Mouse (Mus musculus) kidney, adult 2 months (tissue): ENCODE measurements at regions not wholly inside any gene's neighbourhood (a gene's known extent, or its start where the extent isn't known, plus 50 kb on each side); places are given as distances from the start of the nearest gene placed in this dataset.

ENCODE experiments used
- DNase-seq: peaks from one replicate; pipeline ENCODE4 v3.0.0; 2021
- H3K27ac ChIP-seq: fragments of 200-500 bp; 2 replicates; pipeline ENCODE4 v1.5.1; 2012; ENCODE audit warnings: low read depth, low read length, control low read depth, inconsistent platforms; ENCODE audit not compliant: insufficient read depth
- H3K27me3 ChIP-seq: fragments of 200-500 bp; replicated peaks from 2 replicates; pipeline ENCODE4 v1.6.1; 2012; ENCODE audit warnings: mild to moderate bottlenecking, moderate library complexity, low read length, inconsistent platforms; ENCODE audit not compliant: control insufficient read depth, insufficient read depth
- H3K36me3 ChIP-seq: fragments of 200-500 bp; 2 replicates; pipeline ENCODE4 v1.6.1; 2012; ENCODE audit warnings: mild to moderate bottlenecking, moderate library complexity, low read length, inconsistent platforms; ENCODE audit not compliant: control insufficient read depth, insufficient read depth
- H3K4me1 ChIP-seq: fragments of 200-500 bp; 2 replicates; pipeline ENCODE4 v1.6.1; 2011; ENCODE audit warnings: low read length; ENCODE audit not compliant: control insufficient read depth, insufficient read depth
- H3K4me3 ChIP-seq: fragments of 200-500 bp; 2 replicates; pipeline ENCODE4 v1.5.1; 2011; ENCODE audit warnings: mild to moderate bottlenecking, low read depth, low read length, control low read depth; ENCODE audit not compliant: insufficient read depth
- CTCF ChIP-seq: fragments of 200-500 bp; conservative IDR thresholded peaks from 2 replicates; pipeline ENCODE4 v1.5.1; 2011; ENCODE audit warnings: low read depth, mild to moderate bottlenecking, control low read depth, low read length, moderate library complexity, mixed read lengths; ENCODE audit not compliant: insufficient read depth, insufficient read length
- POLR2A ChIP-seq: fragments of 200-500 bp; IDR thresholded peaks from one replicate; pipeline ENCODE4 v1.6.1; 2011; ENCODE audit warnings: low read depth, low read length, control low read depth
- WGBS: fragments of 180-500 bp; shearing (Covaris S2); methylation state at CpG from one replicate; pipeline ENCODE4 v1.1.7; 2018; 5-methylcytosine and 5-hydroxymethylcytosine counted together

DNA sequence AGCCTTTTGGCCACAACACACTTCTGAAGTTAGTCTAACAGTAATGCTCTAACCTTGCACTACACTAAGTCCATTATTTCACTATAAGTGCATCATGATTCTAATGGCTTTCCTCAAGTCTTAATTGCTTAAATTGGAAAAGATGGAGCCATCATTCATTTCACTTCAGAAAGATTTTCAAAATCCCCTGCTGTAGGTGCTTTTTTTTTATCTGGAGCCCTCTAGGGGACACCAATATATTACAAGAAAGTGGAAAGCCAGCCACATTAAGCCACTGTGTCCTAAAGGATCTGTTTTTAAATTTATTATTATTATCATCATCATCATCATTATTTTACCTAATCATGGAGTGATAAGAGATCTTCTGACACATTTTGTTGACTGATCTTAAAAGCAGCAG lies 783.7 kb upstream of the Ddx18 start:
- DNase-seq = no peak
- H3K4me3 ChIP-seq = no peak overlapping the region
- no peaks in the 10 kb centered on the region for H3K4me1 ChIP-seq
- TF ChIP-seq CTCF = no peak
- TF ChIP-seq POLR2A = no peak
- H3K36me3 ChIP-seq = no peaks in the 10 kb centered on the region
- no peak overlapping the region for H3K27ac ChIP-seq
- no peaks in the 10 kb centered on the region for H3K27me3 ChIP-seq

DNA sequence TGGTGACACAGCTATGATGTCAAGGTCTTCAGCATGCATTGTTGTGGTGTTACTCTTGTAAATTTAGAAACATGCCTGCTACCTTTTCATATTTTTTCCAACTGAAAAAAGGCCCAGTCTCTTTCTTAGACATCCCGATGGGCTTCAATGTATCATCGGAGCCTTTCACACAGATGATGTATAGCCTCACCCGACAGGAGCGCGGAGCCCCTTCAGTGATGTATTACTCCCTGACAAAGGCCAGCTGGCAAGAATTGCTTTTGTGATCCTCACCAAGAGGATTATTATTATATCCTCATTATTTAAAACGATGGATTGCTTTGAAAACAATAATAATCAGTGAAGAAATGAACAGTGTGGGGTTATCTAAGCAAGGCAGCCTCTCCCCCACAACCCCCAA lies 765.5 kb upstream of the Ddx18 start:
- no peak overlapping the region for H3K27ac ChIP-seq
- H3K4me1 ChIP-seq = no peaks in the 10 kb centered on the region
- no peak for DNase-seq
- TF ChIP-seq POLR2A = no peak
- no peak for TF ChIP-seq CTCF
- no peak overlapping the region for H3K4me3 ChIP-seq
- H3K36me3 ChIP-seq = no peaks in the 10 kb centered on the region
- 27% methylated on average over 6 of the region's 6 CpGs for WGBS
- H3K27me3 ChIP-seq = no peaks in the 10 kb centered on the region

DNA sequence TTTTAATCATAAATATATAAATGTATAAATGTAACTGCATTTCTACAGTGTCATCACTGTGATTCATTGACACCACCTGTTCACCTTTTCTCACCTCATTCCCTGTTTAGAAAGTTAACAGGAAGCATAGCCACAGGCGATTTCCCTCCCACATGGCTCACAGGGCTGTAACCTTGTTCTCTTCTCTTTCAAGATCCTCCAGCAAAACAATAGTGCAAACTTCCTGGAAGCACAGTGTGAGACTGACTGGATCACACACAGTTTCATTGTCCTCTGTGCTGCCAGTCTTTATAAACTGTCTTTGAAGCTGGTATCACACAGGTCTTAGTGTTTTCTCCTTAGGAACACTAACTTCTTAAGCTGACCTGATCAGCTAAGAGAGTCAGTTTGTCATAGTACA lies 760.5 kb upstream of the Ddx18 start:
- no peak for DNase-seq
- Histone ChIP-seq H3K4me1 (no peaks in the 10 kb centered on the region), H3K27me3 (no peaks in the 10 kb centered on the region), H3K36me3 (no peaks in the 10 kb centered on the region), H3K27ac (no peak overlapping the region), H3K4me3 (no peak overlapping the region)
- WGBS = 26% methylated on average over 1 of the region's 1 CpGs
- TF ChIP-seq POLR2A = no peak
